Mouse (Mus musculus) ES-Bruce4 (cell line): ENCODE results near the gene Krtap3-3.

ENCODE experiments used
- CTCF ChIP-seq: IDR thresholded peaks from one replicate; pipeline ENCODE4 v1.8.1; 2011; ENCODE audit warnings: low read depth, low read length
- EP300 ChIP-seq: IDR thresholded peaks from 2 replicates; pipeline ENCODE4 v1.6.1; 2011; ENCODE audit warnings: low read depth, low read length; ENCODE audit not compliant: insufficient read depth
- POLR2A ChIP-seq: IDR thresholded peaks from one replicate; pipeline ENCODE4 v1.8.1; 2011; ENCODE audit warnings: low read length; ENCODE audit not compliant: insufficient read depth

DNA sequence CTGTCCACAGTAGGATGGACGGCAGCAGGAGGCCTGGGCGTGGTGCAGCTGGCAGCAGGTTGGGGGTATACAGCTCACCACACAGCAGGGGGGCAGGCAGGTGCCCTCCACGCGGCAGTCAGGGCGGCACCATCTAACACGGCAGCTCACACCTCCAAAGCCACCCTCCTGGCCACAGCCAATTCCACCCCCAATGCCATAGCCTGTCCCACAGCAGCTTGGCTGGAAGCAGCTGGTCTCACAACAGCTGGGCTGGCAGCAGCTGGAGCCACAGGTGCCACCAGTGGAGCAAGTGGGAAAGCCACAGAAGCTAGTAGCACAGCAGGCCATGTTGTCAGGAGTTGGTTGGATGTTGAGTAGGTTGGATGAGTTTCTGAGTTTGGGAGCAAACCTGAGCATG, 30.0 kb upstream of the Krtap3-3 start, which contains the start of gene Krtap1-5:
- TF ChIP-seq POLR2A (no peak), EP300 (no peak), CTCF (no peak)
